Mouse (Mus musculus): Measurements from ENCODE around the gene Il9r.

The Il9r gene

GRCm38 (mm10) chr11:32157791-32158594 lies 42.1 kb downstream of the Il9r start:
- peak; percentile 71 for DNase-seq

GRCm38 (mm10) chr11:32156854-32157630 lies 43.0 kb downstream of the Il9r start:
- no peak for DNase-seq

GRCm38 (mm10) chr11:32153216-32153615 lies 46.9 kb downstream of the Il9r start:
- DNase-seq = no peak

DNA sequence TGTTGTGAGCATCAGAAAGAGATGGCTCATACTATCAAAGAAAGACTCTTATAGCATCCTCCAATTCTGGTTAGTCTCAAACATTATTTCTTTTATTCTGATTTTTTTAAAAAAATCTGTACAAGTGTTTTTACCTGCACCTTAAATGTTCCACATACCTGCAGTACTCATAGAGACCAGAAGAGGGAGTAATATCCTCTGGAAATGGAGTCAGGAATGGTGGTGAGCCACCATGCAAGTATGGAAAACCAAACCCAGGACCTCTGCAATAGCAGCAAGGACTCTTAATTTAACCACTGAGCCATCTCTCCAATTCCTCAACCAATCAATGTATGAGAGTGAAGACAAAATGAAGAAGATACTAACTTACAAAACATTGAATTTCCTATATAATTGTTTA lies 47.3 kb downstream of the Il9r start:
- DNase-seq = no peak

- DNase-seq = no peak
These were observed 48.8 kb downstream of the Il9r start for GRCm38 (mm10) chr11:32151243-32151642.

DNA sequence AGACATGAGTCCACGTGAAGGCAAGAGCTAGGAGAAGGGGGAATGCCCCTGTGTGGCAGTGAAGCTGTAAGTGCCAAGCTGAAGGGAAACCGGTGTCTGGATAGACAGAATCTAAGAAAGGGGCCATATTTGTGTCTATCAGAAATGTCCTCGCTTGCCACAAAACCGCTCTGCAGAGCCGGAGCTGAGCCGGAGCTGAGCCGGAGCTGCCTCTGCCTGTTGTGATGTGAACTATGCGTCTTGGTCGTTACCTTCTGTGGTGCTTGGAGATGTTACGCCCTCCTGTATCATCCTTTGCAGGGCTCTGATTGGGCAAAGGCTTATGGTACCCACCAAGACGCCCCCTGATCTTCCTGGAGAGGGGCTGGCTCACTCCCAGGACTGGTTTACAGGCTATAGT lies 50.5 kb downstream of the Il9r start:
- DNase-seq = no peak

DNA sequence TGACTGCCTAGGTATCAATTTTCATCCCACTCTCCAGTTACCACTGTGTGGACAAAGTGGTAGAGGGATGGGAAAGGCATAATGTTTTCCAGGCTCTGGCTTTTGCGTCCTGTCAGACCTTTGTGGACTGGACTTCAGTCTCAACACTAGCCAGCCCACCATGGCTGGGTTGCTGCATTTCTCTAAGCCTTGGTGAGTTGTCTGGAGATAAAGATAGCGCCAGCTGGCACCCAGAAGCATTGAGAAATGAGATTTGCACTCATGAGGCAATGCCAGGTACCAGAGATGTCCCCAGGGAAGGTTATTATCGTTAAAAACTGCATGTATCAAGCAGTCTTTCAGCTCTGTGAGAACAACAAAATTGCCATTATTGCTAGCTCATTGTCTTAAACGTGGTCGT lies 57.3 kb downstream of the Il9r start:
- DNase-seq = no peak

DNA sequence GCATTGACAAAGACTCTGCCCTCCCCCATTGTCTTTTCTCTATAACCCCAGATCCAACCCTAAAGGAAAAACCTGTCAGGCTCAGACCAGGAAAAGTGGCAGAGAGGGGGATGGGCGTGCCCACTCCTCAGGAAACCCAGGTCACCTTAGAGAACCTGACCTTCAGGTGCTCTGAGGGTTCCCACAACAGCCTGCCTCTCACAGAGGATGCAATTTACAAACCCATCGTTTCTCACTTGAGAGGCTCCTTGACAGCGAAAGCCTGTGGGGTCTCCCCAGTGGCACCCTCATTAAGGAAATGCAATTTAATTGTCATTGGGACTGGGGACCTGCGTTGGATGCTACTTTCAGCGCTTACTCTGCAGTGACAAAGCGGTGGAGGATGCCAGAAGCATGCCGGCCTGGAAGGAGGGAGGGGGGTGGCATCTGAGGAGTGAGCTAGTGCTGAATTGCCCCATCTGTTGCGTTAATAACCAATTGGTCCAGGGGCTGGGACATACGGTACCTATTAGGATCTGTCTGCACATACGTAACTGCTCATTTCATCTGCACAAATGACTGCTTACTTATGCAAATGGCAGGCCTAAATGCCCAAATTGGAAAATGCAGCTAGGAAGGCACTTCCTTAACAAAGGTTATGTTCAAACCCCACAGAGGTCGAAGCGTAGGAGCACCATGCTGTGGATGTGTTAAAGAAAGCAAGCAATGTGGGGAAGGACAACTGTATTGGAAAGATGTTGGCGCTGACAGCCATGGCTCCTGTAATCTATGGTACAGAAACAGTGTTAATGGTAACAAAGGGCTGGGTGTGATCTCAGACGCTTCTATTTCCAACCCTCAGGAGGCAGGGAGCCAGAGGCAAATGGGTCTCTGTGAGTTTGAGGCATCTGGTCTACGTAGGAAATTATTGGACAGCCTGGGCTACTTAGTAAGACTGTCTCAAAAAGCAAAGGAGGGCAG lies 58.2 kb downstream of the Il9r start:
- DNase-seq = no peak

GRCm38 (mm10) chr11:32141034-32141433 lies 59.0 kb downstream of the Il9r start:
- DNase-seq = peak; percentile 63

DNA sequence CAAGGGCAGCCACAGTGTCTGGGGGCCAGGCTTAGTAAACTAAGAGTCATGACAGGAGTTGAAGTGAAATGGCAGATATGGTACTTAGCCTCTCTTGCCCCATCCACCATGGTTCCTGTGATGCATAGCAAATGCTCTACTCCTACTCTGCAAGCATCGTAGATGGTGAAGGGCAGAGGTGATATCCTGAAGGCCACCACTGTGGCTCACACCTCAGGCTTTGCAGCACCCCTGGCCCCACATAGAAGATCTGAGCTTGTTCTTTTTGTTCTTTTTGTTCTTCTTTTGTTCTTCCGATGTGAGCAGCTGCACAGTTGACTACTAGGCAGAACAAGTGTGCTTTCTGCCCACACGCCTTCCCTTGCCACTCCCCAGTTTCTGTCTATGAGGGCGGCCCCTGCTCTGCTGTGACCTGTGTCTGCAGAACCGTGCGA lies 60.5 kb downstream of the Il9r start:
- DNase-seq = no peak

DNA sequence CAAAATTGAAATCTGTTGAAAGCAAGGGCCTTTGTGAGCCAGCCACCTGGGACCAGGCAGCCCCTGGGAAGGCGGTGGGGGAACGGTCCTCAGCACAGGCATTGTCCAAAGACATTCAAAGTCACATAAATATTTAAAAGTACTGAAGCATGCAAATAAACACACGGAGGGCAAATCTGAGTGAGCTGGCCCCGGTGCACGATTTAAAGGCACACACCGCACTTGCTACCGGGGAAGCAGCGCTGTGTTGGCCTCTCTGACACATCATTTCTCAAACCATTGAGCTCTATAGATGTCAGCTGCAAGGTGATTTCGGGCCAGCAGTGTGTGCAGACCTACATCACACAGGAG lies 61.5 kb downstream of the Il9r start:
- no peak for DNase-seq

DNA sequence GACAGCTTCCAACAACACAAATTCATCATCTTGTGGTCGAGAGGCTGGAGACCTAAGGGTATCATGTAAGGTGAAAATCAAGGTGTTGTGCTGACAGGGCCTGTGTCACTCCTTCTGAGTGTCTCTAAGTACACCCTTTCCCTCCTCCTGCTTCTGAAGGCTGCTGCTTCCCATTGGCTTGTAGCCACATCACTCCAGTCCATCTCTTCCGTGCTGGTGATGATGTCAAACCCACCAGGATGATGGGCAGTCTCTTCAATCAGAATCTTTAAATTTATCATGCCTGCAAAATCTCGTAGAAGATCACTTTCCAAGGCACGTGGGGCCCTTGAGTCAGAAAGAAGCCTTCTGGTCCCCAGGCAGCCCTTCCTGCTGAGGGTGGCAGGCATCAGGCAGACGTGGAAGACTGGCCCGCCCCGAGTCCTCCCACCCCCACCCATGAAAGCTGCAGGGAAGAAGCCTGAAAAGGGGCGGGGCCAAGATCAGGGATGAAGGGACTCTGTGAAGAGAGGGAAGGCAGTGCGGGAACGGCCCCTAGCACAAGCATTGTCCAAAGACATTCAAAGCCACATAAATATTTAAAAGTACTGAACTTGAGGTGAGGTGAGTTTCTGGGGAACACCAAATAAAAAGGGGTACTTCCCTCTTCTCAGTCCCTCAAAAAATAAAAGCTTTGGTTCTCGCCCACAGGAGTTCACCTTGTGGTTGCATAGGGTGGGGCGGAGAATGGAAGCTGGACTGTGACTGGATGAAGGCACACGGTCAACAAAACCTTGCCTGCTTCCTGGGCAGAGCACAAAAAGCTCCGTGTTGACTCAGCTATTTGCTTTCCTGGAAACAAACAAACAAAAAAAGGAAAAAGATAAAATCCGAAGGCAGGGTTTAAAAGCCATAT lies 62.1 kb downstream of the Il9r start:
- no peak for DNase-seq

All from right cerebral cortex, postnatal 4 days (tissue).